Mouse (Mus musculus) heart, postnatal 0 days (tissue): ENCODE measurements around the gene Cd3eap.

Experiments used
- CTCF ChIP-seq: IDR thresholded peaks from 2 replicates; pipeline ENCODE4 v1.5.1; 2016; ENCODE audit warnings: antibody characterized with exemption, control low read depth, low read depth
- EP300 ChIP-seq: IDR thresholded peaks from 2 replicates; pipeline ENCODE4 v1.6.1; 2016; ENCODE audit warnings: antibody characterized with exemption, low read depth

DNA sequence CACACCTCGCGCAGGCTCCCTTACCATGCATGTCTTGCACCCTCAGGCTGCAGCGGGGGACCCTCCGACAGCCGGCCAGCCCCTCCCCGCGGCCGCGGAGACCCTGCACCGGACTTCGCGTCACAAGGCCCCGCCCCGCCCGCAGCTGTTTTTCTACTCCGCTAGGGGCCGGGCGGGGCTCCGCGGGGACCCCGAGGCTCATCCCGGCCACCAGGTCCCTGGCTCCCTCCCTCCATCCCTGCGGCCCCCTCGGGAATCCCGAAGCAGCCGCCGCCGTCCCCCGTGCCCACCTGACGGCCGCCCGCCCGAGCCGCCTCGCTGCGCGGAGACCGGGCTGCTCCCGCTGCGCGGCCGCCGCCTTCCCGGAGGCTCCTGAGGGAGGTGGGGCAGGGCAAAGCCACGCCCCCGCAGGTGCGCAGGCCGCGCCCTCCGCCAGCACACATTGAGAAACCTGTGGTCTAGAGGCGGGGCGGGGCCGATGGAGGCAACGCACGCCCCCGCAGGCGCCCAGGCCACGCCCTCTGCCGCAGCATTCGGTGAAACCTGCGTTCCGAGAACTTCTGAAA is 44.5 kb upstream of the Cd3eap start, which contains the start of gene Klc3:
- TF ChIP-seq CTCF (no peak), EP300 (no peak)
